Mouse (Mus musculus) heart, adult 18-20 months (tissue): Measurements from ENCODE around the gene Myom1. TPM values are rescaled to one million over a fixed set of nuclear protein-coding genes. Genes with fewer than 3 reads are reported as not detected.
"Not testable (repeated sequence)": the region's sequence is repeated elsewhere in the genome, so short reads cannot be mapped to it uniquely, and the experiment has no call there.

Experiments used
- DNase-seq, 2 experiments: peaks; one replicate each; pipeline ENCODE4 v3.0.0; 2021 to 2022; ENCODE audit warnings: mixed read lengths in 1 of 2
- long read RNA-seq, 2 experiments: library from polyadenylated mRNA; stranded (forward); transcript quantifications; one replicate each; pipeline ENCODE4 v2.0.0; 2021
- total RNA-seq, 2 experiments: library from RNA; stranded (reverse); gene quantifications; 2 replicates each; pipeline ENCODE4 v1.2.3; 2021

The Myom1 gene
- 1,000 to 10,000 TPM in 1 of 2 experiments, 100 to 1,000 TPM in 1; 977 to 1,053 TPM for total RNA-seq
- long read RNA-seq, experiment 1, full-length matches to known transcripts = 115 of 437 reads
- long read RNA-seq, experiment 1, partial matches to known transcripts = 312 of 437 reads
- long read RNA-seq, experiment 1, other reads (novel, unspliced or antisense) = 10 of 437 reads
- long read RNA-seq, experiment 2, full-length matches to known transcripts = 28 of 261 reads
- long read RNA-seq, experiment 2, partial matches to known transcripts = 228 of 261 reads
- long read RNA-seq, experiment 2, other reads (novel, unspliced or antisense) = 5 of 261 reads

- DNase-seq = peak; percentile 97 to 100
These were observed at the start of gene Myom1 for GRCm38 (mm10) chr17:71002081-71002743. Gene Myom1, plus strand, starts transcription at chr17:71002633.

DNA sequence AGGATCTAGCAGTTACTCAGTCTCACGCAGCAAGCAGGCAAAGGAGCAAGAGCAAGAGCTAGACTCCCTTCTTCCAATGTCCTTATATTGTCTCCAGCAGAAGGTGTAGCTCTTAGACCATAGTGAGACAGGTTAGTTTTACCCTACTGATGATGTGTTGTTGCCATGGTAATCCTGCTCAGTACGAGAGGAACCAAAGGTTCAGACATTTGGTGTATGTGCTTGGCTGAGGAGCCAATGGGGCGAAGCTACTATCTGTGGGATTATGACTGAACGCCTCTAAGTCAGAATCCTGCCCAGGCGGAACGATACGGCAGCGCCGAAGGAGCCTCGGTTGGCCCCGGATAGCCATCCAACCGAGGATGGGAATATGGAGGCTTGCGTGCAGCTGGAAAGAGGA, 38.9 kb upstream of the Myom1 start:
- peak; percentile 90 to 99 for DNase-seq

DNA sequence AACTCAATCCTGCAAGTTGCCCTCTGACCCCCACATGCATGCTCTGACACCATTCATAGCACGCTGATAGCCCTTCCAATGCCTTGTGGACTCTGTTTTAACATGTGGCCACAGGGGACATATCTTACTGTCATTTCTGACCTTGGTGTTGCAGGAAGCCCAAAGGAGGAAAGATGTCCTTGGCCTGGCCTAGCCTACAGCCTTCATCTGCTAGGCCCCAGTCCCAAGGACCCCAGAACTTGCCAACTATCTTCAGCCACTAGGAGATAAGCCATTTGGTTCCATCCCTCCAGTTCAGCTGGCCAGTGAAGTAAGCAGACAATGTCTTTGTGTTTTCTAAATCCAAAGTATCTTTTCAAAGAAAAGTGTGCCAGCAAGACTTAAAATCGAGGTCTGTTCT, 37.2 kb upstream of the Myom1 start:
- DNase-seq = no peak

DNA sequence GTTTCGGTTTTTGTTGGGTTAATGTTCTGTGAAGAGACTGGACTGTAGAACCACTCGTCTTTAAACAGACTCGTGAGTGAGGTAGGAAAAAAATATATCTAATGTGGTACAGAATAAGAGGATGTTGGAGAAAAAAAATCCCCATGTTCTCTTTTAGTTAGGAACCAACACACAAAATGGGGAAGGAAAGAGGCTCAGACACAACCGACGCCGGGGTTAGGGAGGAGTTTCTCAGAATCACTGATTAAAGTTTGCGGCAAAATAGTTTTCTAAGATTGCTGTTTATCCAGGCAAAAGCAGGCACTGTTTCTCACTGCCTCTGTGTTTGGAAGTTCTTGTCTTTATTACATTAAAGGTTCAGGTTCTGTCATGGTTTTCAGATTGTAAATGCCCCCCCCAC, 36.3 kb upstream of the Myom1 start:
- no peak for DNase-seq

DNA sequence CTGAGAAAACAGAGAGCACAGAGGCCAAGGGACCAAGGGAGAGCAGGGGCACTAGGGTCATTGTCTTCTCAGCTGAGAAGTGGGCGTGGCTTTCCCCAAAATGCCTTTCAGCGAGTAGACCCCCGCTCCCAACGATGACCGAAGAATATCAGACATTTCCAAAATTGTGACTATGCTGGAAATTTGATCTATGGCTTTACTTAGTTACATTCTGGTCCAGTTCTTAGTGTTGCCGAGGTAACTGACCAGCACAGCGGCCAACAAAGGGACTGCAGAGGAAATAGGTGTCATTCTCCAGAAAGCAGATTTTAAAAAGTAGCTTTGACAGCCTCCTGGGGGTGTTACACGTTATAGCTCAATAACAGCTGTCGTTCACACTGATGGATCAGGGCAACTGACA, 35.2 kb upstream of the Myom1 start:
- no peak for DNase-seq

DNA sequence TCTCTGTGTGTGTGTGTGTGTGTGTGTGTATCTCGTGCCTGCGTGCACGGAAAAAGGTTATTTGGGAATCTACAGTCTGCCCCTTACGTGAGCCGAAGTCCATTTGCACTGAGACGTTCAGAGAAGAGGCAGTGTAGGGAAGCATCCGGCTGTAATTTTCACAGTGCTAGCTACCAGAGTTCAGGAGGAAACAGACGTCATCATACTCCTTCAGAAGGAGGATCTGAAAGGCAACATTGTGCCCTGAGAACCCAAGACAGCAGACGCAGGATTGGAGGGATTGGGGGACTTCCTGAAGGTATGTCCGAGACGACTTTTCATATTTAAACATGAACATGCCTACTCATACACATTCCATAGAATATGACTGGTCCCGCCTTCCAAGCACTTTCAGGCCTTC, 34.8 kb upstream of the Myom1 start:
- DNase-seq = peak in 1 of 2 experiments; percentile 44

- peak in 1 of 2 experiments; percentile 67 for DNase-seq
These were observed 33.7 kb upstream of the Myom1 start for GRCm38 (mm10) chr17:70968606-70969191.

GRCm38 (mm10) chr17:70971206-70971605, 31.2 kb upstream of the Myom1 start:
- DNase-seq = no peak

DNA sequence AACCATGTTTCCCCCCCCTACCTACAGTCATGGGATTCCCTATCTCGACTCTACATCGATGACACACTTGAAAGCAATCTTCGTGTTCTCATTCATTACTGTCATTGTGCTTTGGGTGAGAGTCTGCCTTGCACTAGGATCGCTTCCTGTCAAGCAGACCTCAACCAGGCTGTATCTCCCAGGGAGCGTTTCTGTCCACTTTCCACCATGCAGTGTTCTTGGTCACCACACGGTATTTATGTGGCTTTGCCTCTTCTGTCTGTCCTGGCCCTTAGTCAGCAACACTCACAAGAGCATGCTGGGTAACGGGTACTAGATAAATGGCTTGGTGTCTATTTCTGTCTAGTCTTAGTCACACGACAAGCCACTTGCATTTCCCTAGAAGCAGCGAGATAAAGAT, 29.0 kb upstream of the Myom1 start:
- no peak for DNase-seq

DNA sequence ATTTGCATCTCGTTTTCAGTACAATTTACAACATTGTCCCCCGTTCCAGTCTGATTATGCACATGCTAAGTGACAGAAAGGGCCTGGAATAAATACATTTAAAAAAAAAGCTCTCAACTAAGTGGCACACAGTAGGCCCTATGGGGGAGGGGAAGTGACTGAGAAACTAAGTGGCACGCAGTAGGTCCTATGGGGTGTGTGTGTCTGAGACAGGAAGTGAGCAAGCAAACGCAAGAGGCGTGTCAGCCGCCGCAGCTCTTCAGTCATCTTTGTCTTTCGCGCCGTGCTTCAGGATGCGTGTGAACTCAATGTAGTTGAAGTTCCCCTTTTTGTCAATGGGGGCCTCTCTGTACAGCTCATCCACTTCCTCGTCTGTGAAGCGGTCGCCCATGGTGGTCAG, 28.4 kb upstream of the Myom1 start:
- DNase-seq = not testable (repeated sequence)

DNA sequence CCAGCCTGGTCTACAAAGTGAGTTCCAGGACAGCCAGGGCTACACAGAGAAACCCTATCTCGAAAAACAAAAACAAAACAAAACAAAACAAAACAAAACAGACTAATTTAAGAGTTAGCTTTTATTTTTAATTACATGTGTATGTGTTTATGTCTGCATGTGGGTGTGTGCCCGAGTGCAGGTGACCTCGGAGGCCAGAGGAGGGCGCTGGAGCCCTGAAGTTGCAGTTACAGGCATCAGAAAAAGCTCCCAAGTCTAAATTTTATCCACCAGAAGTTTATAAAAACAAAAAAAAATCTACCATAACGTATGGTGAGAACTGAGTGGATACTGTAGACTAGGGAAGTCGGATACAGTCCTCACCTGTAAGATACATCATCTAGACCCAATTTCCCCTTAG, 24.6 kb upstream of the Myom1 start:
- peak in 1 of 2 experiments; percentile 6 for DNase-seq

GRCm38 (mm10) chr17:70979345-70980223, 22.8 kb upstream of the Myom1 start:
- peak; percentile 53 to 65 for DNase-seq

DNA sequence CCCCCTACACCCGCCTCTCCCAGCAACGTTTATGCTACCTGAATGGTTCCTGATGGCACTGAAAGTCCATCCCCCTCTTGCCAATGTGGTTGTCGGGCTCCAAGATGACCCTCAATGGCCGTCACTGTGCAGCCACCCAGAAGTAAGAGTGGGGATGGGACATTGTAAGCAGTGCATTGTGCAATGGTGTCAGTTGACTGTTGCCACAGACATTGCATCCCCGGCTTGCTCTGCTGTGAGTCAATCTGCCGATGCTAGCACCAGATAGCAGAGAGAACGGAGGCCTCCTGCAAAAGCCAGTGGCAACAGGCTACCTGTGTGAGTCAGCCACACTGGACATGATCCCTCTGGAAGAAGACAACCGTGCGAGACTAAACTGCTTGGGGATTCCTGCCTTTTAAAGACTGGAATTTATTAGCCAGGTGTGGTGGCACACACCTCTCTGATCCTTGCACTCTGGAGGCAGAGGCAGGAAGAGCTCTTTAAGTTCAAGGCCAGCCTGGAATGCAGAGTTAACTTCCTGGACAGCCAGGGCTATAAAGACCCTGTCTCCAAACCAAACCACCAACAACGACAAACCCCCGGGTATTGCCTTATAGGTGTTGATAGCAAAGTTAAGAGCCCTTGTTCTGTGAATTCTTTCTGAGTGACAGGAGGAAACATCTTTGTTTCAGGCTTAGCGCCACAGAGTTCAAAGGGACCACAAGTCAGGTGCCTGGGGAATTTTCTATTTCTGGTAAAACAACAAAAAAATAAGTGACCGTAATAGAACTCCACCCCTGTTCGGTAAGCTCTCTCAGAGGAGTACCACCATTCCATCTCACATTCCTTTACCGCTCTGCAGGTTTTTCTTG, 16.7 kb upstream of the Myom1 start:
- no peak for DNase-seq

- DNase-seq = no peak
These were observed 16.1 kb upstream of the Myom1 start for GRCm38 (mm10) chr17:70986355-70986740.

GRCm38 (mm10) chr17:70986831-70987660, 15.4 kb upstream of the Myom1 start:
- no peak for DNase-seq

GRCm38 (mm10) chr17:70988337-70988767, 14.1 kb upstream of the Myom1 start:
- no peak for DNase-seq

GRCm38 (mm10) chr17:70989430-70989829, 13.0 kb upstream of the Myom1 start:
- DNase-seq = no peak

DNA sequence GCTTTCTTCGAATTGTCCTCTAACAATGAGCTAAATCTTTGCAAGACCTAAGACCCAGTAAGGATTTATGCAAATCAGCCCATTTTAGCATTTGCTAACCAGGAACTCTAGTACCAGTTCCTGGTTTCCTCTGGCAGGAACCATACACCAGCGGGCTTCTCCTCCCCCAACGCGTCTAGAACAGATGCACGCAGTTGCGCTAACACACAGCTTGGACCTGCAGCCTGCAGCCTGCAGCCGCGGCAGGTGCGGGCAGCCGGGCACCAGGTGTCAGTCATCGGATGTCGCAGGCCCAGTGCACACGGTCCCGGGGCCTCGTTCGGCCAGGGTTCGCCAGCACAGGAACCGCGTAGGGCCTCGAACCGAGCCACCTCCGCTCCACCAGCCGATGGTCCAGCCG, 12.4 kb upstream of the Myom1 start:
- DNase-seq = peak in 1 of 2 experiments; percentile 60

- DNase-seq = peak; percentile 89 to 93
These were observed 11.8 kb upstream of the Myom1 start for GRCm38 (mm10) chr17:70990403-70991303.
